Mouse (Mus musculus) embryo, embryonic 11 days (tissue): ENCODE measurements around the gene Rab3gap2.

Source experiments
- DNase-seq: peaks from one replicate; pipeline ENCODE4 v3.0.0-alpha.2; 2015

The Rab3gap2 gene

GRCm38 (mm10) chr1:185334136-185334535, 130.2 kb downstream of the Rab3gap2 start:
- DNase-seq, result no peak

GRCm38 (mm10) chr1:185335231-185335765, 131.4 kb downstream of the Rab3gap2 start:
- DNase-seq, result no peak
